Mouse (Mus musculus) testis, postnatal 10 days (tissue): ENCODE results near the gene Serpina3c.

Experiments
- DNase-seq: peaks from one replicate; pipeline ENCODE4 v3.0.0; 2021; ENCODE audit warnings: low spot score

Serpina3c gene

GRCm38 (mm10) chr12:104153656-104154055, at the start of gene Serpina3c:
Gene Serpina3c, minus strand, starts transcription at chr12:104153870.
- DNase-seq: peak; percentile 49

- DNase-seq: no peak
Observed at GRCm38 (mm10) chr12:104190852-104191251, 37.2 kb upstream of the Serpina3c start.

- no peak for DNase-seq
Observed at GRCm38 (mm10) chr12:104189246-104189645, 35.6 kb upstream of the Serpina3c start.

- DNase-seq: no peak
Observed at GRCm38 (mm10) chr12:104186041-104186581, 32.4 kb upstream of the Serpina3c start.

- DNase-seq: no peak
Observed at GRCm38 (mm10) chr12:104185046-104185445, 31.4 kb upstream of the Serpina3c start.

- DNase-seq: no peak
Observed at GRCm38 (mm10) chr12:104178987-104179386, 25.3 kb upstream of the Serpina3c start.

GRCm38 (mm10) chr12:104178577-104178976, 24.9 kb upstream of the Serpina3c start:
- DNase-seq: peak; percentile 61

- DNase-seq: no peak
Observed at GRCm38 (mm10) chr12:104175636-104176035, 22.0 kb upstream of the Serpina3c start.

- no peak for DNase-seq
Observed at GRCm38 (mm10) chr12:104174747-104175146, 21.1 kb upstream of the Serpina3c start.

- no peak for DNase-seq
Observed at GRCm38 (mm10) chr12:104153041-104153645, 527 bp downstream of the Serpina3c start.

GRCm38 (mm10) chr12:104151989-104152388, 1.7 kb downstream of the Serpina3c start:
- DNase-seq: no peak

GRCm38 (mm10) chr12:104145571-104145970, 8.1 kb downstream of the Serpina3c start:
- no peak for DNase-seq

GRCm38 (mm10) chr12:104143286-104143685, 10.4 kb downstream of the Serpina3c start:
- no peak for DNase-seq

GRCm38 (mm10) chr12:104142427-104142826, 11.2 kb downstream of the Serpina3c start:
- DNase-seq: no peak

GRCm38 (mm10) chr12:104141506-104141905, 12.2 kb downstream of the Serpina3c start:
- no peak for DNase-seq

- no peak for DNase-seq
Observed at GRCm38 (mm10) chr12:104140543-104141103, 13.0 kb downstream of the Serpina3c start.

GRCm38 (mm10) chr12:104138216-104138615, 15.5 kb downstream of the Serpina3c start:
- peak; percentile 19 for DNase-seq

GRCm38 (mm10) chr12:104131041-104131440, 22.6 kb downstream of the Serpina3c start:
- DNase-seq: no peak

GRCm38 (mm10) chr12:104127696-104128095, 26.0 kb downstream of the Serpina3c start, which contains the start of gene Serpina3b:
Gene Serpina3b, plus strand, starts transcription at chr12:104127996.
- DNase-seq: no peak

- DNase-seq: no peak
Observed at GRCm38 (mm10) chr12:104125021-104125560, 28.6 kb downstream of the Serpina3c start.

GRCm38 (mm10) chr12:104123996-104124395, 29.7 kb downstream of the Serpina3c start:
- no peak for DNase-seq

- DNase-seq: no peak
Observed at GRCm38 (mm10) chr12:104123097-104123496, 30.6 kb downstream of the Serpina3c start.

- DNase-seq: no peak
Observed at GRCm38 (mm10) chr12:104114921-104115579, 38.6 kb downstream of the Serpina3c start.
